In the genomic region with DNA sequence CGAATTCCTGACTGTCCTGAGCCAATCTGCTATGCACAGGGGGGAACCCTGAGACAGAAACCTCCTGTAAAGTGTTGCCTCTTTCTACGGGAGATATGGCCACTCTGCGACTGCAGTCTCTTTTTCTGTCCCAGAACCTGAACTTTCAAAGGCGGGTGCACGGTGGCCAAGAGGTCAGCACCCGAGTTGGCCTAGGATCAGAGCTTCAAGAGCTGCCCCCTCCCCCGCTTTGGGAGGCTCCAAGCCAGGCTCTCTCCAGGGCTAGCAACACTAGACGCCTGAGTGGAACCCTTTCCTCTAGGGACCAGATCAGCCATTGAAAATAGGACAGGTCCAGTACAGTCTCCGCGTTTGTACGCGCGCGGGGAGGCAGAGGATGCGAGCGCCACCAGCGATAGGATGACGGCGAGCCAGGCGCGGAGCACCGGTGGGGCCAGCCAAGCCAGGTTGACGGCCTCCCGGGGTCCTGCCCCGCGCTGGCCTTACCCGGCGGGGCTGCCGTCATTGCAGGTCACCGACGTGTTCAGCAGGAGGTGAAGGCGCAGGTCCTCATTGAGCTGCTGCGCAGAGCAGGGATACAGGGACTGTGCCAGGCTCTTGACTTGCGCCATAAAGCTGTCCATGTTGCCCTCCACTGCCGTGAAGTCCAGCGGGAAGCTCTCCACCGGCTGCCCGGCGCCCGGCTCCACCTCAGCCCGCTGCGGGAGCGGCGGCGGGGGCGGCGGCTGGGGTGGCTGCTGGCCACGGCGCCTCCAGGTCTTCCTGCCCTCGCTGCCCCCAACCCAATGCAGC, we compare ENCODE assay signal across 8 mouse cellular contexts. TPM values are rescaled to one million over a fixed set of nuclear protein-coding genes. Genes with fewer than 3 reads are reported as not detected.
DNase-seq lines count a peak whose midpoint lies in the region; ATAC-seq lines count a peak whose summit lies in the region.

No protein-coding gene starts in this region.

- H3K4me1 ChIP-seq in heart, embryonic 15.5 days (replicated peaks), result peaks cover 25% of the 10 kb centered on the region
- peaks cover 9% of the 10 kb centered on the region for H3K4me1 ChIP-seq in embryonic facial prominence, embryonic 11.5 days (ENCODE audit: control insufficient read depth, insufficient read depth, low read length)
- H3K4me1 ChIP-seq in kidney, embryonic 14.5 days (ENCODE audit: control insufficient read depth, insufficient read depth, low read length), result peaks cover 18% of the 10 kb centered on the region
- peaks cover 22% of the 10 kb centered on the region for H3K4me1 ChIP-seq in midbrain, embryonic 15.5 days

- peak overlapping the region; percentile 89 for H3K4me2 ChIP-seq in heart, embryonic 15.5 days
- peak overlapping the region; percentile 80 for H3K4me2 ChIP-seq in embryonic facial prominence, embryonic 11.5 days (ENCODE audit: low read depth, low read length)
- H3K4me2 ChIP-seq in kidney, embryonic 14.5 days (replicated peaks; ENCODE audit: low read depth, low read length), result peak overlapping the region; percentile 77
- peak overlapping the region; percentile 49 for H3K4me2 ChIP-seq in midbrain, embryonic 15.5 days

- no peaks in the 10 kb centered on the region for H3K9me3 ChIP-seq in heart, embryonic 15.5 days (replicated peaks)
- no peaks in the 10 kb centered on the region for H3K9me3 ChIP-seq in embryonic facial prominence, embryonic 11.5 days (replicated peaks; ENCODE audit: control insufficient read depth, low read length)
- H3K9me3 ChIP-seq in kidney, embryonic 14.5 days (ENCODE audit: control insufficient read depth, low read length), result no peaks in the 10 kb centered on the region
- no peaks in the 10 kb centered on the region for H3K9me3 ChIP-seq in midbrain, embryonic 15.5 days

- peaks cover 81% of the 10 kb centered on the region for H3K27me3 ChIP-seq in heart, embryonic 15.5 days
- H3K27me3 ChIP-seq in embryonic facial prominence, embryonic 11.5 days (ENCODE audit: control insufficient read depth, insufficient read depth, low read length), result peaks cover 54% of the 10 kb centered on the region
- peaks cover 60% of the 10 kb centered on the region for H3K27me3 ChIP-seq in kidney, embryonic 14.5 days (ENCODE audit: control insufficient read depth, insufficient read depth, low read length)
- peaks cover 83% of the 10 kb centered on the region for H3K27me3 ChIP-seq in midbrain, embryonic 15.5 days (replicated peaks)

- H3K27ac ChIP-seq in heart, embryonic 15.5 days, result no peak overlapping the region
- H3K27ac ChIP-seq in embryonic facial prominence, embryonic 11.5 days (replicated peaks; ENCODE audit: low read depth, low read length), result no peak overlapping the region
- H3K27ac ChIP-seq in kidney, embryonic 14.5 days (ENCODE audit: low read depth, low read length), result no peak overlapping the region
- no peak overlapping the region for H3K27ac ChIP-seq in midbrain, embryonic 15.5 days

- 0 out of 2 replicates have a peak, but pooled peaks have one; percentile 8 for ATAC-seq in heart, embryonic 15.5 days (replicated peaks; ENCODE audit: insufficient number of reproducible peaks, insufficient read depth, low FRiP score, low read depth)
- ATAC-seq in embryonic facial prominence, embryonic 11.5 days (replicated peaks; ENCODE audit: insufficient number of reproducible peaks, low FRiP score, low TSS enrichment, low read depth), result peak; percentile 22; the same call in 1 of the 2 replicates
- ATAC-seq in kidney, embryonic 14.5 days (ENCODE audit: low FRiP score, low TSS enrichment), result peak; percentile 25
- ATAC-seq in midbrain, embryonic 15.5 days (replicated peaks), result no peak

- 0 out of 2 replicates have a peak overlapping the region, but pooled peaks have one; percentile 45 for H3K9ac ChIP-seq in heart, embryonic 15.5 days
- H3K9ac ChIP-seq in embryonic facial prominence, embryonic 11.5 days (replicated peaks; ENCODE audit: low read length), result peak overlapping the region; percentile 37; the same call in 1 of the 2 replicates
- peak overlapping the region; percentile 44 for H3K9ac ChIP-seq in kidney, embryonic 14.5 days (ENCODE audit: low read depth, low read length)
- H3K9ac ChIP-seq in midbrain, embryonic 15.5 days, result no peak overlapping the region

- DNase-seq in heart, adult 11 months, result no peak
- DNase-seq in embryonic facial prominence, embryonic 11.5 days (ENCODE audit: low spot score), result no peak
- DNase-seq in layer of hippocampus, adult 9-11 months, result no peak
- DNase-seq in cerebellum, adult 11 months, result no peak
- DNase-seq in testis, postnatal 10 days (ENCODE audit: low spot score), result no peak

- H3K4me3 ChIP-seq in heart, embryonic 15.5 days, result peak overlapping the region; percentile 52
- peak overlapping the region; percentile 42 for H3K4me3 ChIP-seq in embryonic facial prominence, embryonic 11.5 days (ENCODE audit: low read depth, low read length)
- H3K4me3 ChIP-seq in kidney, embryonic 14.5 days (ENCODE audit: low read length), result peak overlapping the region; percentile 36
- H3K4me3 ChIP-seq in midbrain, embryonic 15.5 days, result peak overlapping the region; percentile 34

- 3% methylated on average over 50 of the region's 50 CpGs for WGBS in heart, embryonic 15.5 days
- WGBS in embryonic facial prominence, embryonic 11.5 days, result 4% methylated on average over 50 of the region's 50 CpGs
- WGBS in kidney, embryonic 14.5 days, result 1% methylated on average over 49 of the region's 50 CpGs
- 3% methylated on average over 50 of the region's 50 CpGs for whole genome bisulfite sequencing in midbrain, embryonic 15.5 days

- H3K36me3 ChIP-seq in heart, embryonic 15.5 days, result no peaks in the 10 kb centered on the region
- H3K36me3 ChIP-seq in embryonic facial prominence, embryonic 11.5 days (replicated peaks; ENCODE audit: control insufficient read depth, insufficient read depth, low read depth, low read length), result no peaks in the 10 kb centered on the region
- H3K36me3 ChIP-seq in kidney, embryonic 14.5 days (ENCODE audit: control insufficient read depth, insufficient read depth, low read length), result no peaks in the 10 kb centered on the region
- H3K36me3 ChIP-seq in midbrain, embryonic 15.5 days (replicated peaks), result no peaks in the 10 kb centered on the region

RNA-seq across cellular contexts. Expression of a gene that starts 1.3 kb away (rescaled TPM):
- polyA plus RNA-seq in heart, embryonic 15.5 days (2015; fragmentation: Nextera tagmentation; extraction: Ambion mirVana), result 1.5 and 2.7 TPM in 2 replicates
- polyA plus RNA-seq in embryonic facial prominence, embryonic 11.5 days (2014; fragmentation: Nextera tagmentation; extraction: Ambion mirVana), result 2.5 and 3.2 TPM in 2 replicates
- polyA plus RNA-seq in kidney, embryonic 14.5 days (2014; fragmentation: Nextera tagmentation; extraction: Ambion mirVana), result 6.9 and 9.9 TPM in 2 replicates
- 1.4 and 1.8 TPM in 2 replicates for polyA plus RNA-seq in midbrain, embryonic 15.5 days (2015; fragmentation: Nextera tagmentation; extraction: Ambion mirVana)

RNA-seq across cellular contexts. Expression of a gene that starts 11.7 kb away (rescaled TPM):
- 13.2 and 15.4 TPM in 2 replicates for polyA plus RNA-seq in heart, embryonic 15.5 days (2015; fragmentation: Nextera tagmentation; extraction: Ambion mirVana)
- not detected in 2 replicates for polyA plus RNA-seq in embryonic facial prominence, embryonic 11.5 days (2014; fragmentation: Nextera tagmentation; extraction: Ambion mirVana)
- not detected in 2 replicates for polyA plus RNA-seq in kidney, embryonic 14.5 days (2014; fragmentation: Nextera tagmentation; extraction: Ambion mirVana)
- polyA plus RNA-seq in midbrain, embryonic 15.5 days (2015; fragmentation: Nextera tagmentation; extraction: Ambion mirVana), result 0.90 and 1.2 TPM in 2 replicates

RNA-seq across cellular contexts. Expression of a gene that starts 13.1 kb away (rescaled TPM):
- polyA plus RNA-seq in heart, embryonic 15.5 days (2015; fragmentation: Nextera tagmentation; extraction: Ambion mirVana), result 90.4 and 110 TPM in 2 replicates
- polyA plus RNA-seq in embryonic facial prominence, embryonic 11.5 days (2014; fragmentation: Nextera tagmentation; extraction: Ambion mirVana), result 99.6 and 107 TPM in 2 replicates
- 107 and 124 TPM in 2 replicates for polyA plus RNA-seq in kidney, embryonic 14.5 days (2014; fragmentation: Nextera tagmentation; extraction: Ambion mirVana)
- 149 and 158 TPM in 2 replicates for polyA plus RNA-seq in midbrain, embryonic 15.5 days (2015; fragmentation: Nextera tagmentation; extraction: Ambion mirVana)

RNA-seq across cellular contexts. Expression of a gene that starts 16.1 kb away (rescaled TPM):
- 17.1 and 23.5 TPM in 2 replicates for polyA plus RNA-seq in heart, embryonic 15.5 days (2015; fragmentation: Nextera tagmentation; extraction: Ambion mirVana)
- 26.3 and 27.1 TPM in 2 replicates for polyA plus RNA-seq in embryonic facial prominence, embryonic 11.5 days (2014; fragmentation: Nextera tagmentation; extraction: Ambion mirVana)
- 19.9 and 21.8 TPM in 2 replicates for polyA plus RNA-seq in kidney, embryonic 14.5 days (2014; fragmentation: Nextera tagmentation; extraction: Ambion mirVana)
- polyA plus RNA-seq in midbrain, embryonic 15.5 days (2015; fragmentation: Nextera tagmentation; extraction: Ambion mirVana), result 18.2 and 21.2 TPM in 2 replicates

RNA-seq across cellular contexts. Expression of a gene that starts 26.3 kb away (rescaled TPM):
- 17.8 and 21.2 TPM in 2 replicates for polyA plus RNA-seq in heart, embryonic 15.5 days (2015; fragmentation: Nextera tagmentation; extraction: Ambion mirVana)
- polyA plus RNA-seq in embryonic facial prominence, embryonic 11.5 days (2014; fragmentation: Nextera tagmentation; extraction: Ambion mirVana), result 16.7 and 18.1 TPM in 2 replicates
- 26.9 and 27.9 TPM in 2 replicates for polyA plus RNA-seq in kidney, embryonic 14.5 days (2014; fragmentation: Nextera tagmentation; extraction: Ambion mirVana)
- polyA plus RNA-seq in midbrain, embryonic 15.5 days (2015; fragmentation: Nextera tagmentation; extraction: Ambion mirVana), result 42.0 and 45.2 TPM in 2 replicates
